Mouse (Mus musculus) heart, adult 2 months (tissue): Measurements from ENCODE around the gene Ubac2. TPM values are rescaled to one million over a fixed set of nuclear protein-coding genes. Genes with fewer than 3 reads are reported as not detected.

ENCODE experiments used
- DNase-seq, 2 experiments: peaks; one replicate each; pipeline ENCODE4 v3.0.0; 2021
- H3K27ac ChIP-seq: fragments of 200-600 bp; 2 replicates; pipeline ENCODE4 v1.8.1; 2022
- H3K27me3 ChIP-seq: fragments of 200-500 bp; 2 replicates; pipeline ENCODE4 v1.6.1; 2012; ENCODE audit warnings: mild to moderate bottlenecking, low read length, inconsistent platforms, mixed read lengths; ENCODE audit not compliant: control insufficient read depth, insufficient read depth
- H3K36me3 ChIP-seq: fragments of 200-500 bp; 2 replicates; pipeline ENCODE4 v1.6.1; 2012; ENCODE audit warnings: low read length, inconsistent platforms; ENCODE audit not compliant: control insufficient read depth, insufficient read depth
- H3K4me1 ChIP-seq: fragments of 200-500 bp; 2 replicates; pipeline ENCODE4 v1.6.1; 2011; ENCODE audit warnings: low read length; ENCODE audit not compliant: control insufficient read depth, insufficient read depth
- H3K4me3 ChIP-seq: fragments of 200-600 bp; 2 replicates; pipeline ENCODE4 v1.8.1; 2022
- H3K79me2 ChIP-seq: fragments of 200-500 bp; replicated peaks from 2 replicates; pipeline ENCODE4 v1.6.1; 2012; ENCODE audit warnings: mild to moderate bottlenecking, inconsistent platforms, low read length, moderate library complexity, mixed read lengths; ENCODE audit not compliant: control insufficient read depth, insufficient read depth
- H3K9ac ChIP-seq: fragments of 200-500 bp; 2 replicates; pipeline ENCODE4 v1.6.1; 2012; ENCODE audit warnings: low read depth, mild to moderate bottlenecking, control low read depth, inconsistent platforms, low read length, mixed read lengths
- CTCF ChIP-seq: fragments of 200-600 bp; IDR thresholded peaks from 2 replicates; pipeline ENCODE4 v1.8.1; 2022; ENCODE audit warnings: antibody characterized with exemption, mild to moderate bottlenecking, moderate library complexity
- EP300 ChIP-seq: fragments of 200-500 bp; IDR thresholded peaks from 2 replicates; pipeline ENCODE4 v1.6.1; 2011; ENCODE audit warnings: low read depth, low read length, control low read depth; ENCODE audit not compliant: insufficient read depth
- POLR2A ChIP-seq: fragments of 200-500 bp; IDR thresholded peaks from 2 replicates; pipeline ENCODE4 v1.6.1; 2011; ENCODE audit warnings: mild to moderate bottlenecking, low read depth, low read length, control low read depth; ENCODE audit not compliant: insufficient read depth
- WGBS: fragments of 180-500 bp; shearing (Covaris S2); methylation state at CpG from one replicate; pipeline ENCODE4 v1.1.7; 2018; 5-methylcytosine and 5-hydroxymethylcytosine counted together
- intact Hi-C: fragments of 180-260 bp; cut with DNase I; formaldehyde crosslinking; loops from one replicate; pipeline ENCODE4 v1.15.1; 2025
- polyA plus RNA-seq: library from polyadenylated mRNA; depleted of rRNA; stranded (reverse); fragments of >200 nt; gene quantifications from 2 replicates; pipeline ENCODE4 v1.2.3, GENCODE M21; 2012
- total RNA-seq, 2 experiments: library from RNA; stranded (reverse); gene quantifications; 2 replicates each; pipeline ENCODE4 v1.2.3; 2021

Ubac2 gene
- total and polyA plus RNA-seq, 3 experiments, result 30.4 to 37.0 (median 31.9) TPM

- Histone ChIP-seq H3K27ac (no peak overlapping the region), H3K4me3 (no peak overlapping the region), H3K36me3 (no peaks in the 10 kb centered on the region), H3K79me2 (no peaks in the 10 kb centered on the region), H3K27me3 (no peaks in the 10 kb centered on the region), H3K9ac (no peak overlapping the region), H3K4me1 (peaks cover 3% of the 10 kb centered on the region)
- TF ChIP-seq CTCF (no peak), POLR2A (no peak), EP300 (no peak)
- WGBS, result 81% methylated on average over 5 of the region's 5 CpGs
- DNase-seq, result no peak
- intact Hi-C loops, result no loop called here
Measured at GRCm38 (mm10) chr14:121956291-121956690, 77.9 kb downstream of the Ubac2 start.

GRCm38 (mm10) chr14:121957176-121957871 is 78.9 kb downstream of the Ubac2 start:
- H3K9ac ChIP-seq, result no peak overlapping the region
- 88% methylated on average over 10 of the region's 10 CpGs for WGBS
- intact Hi-C loops, result no loop called here

GRCm38 (mm10) chr14:121958041-121958750 is 79.8 kb downstream of the Ubac2 start:
- DNase-seq, result no peak
- Histone ChIP-seq H3K4me3 (no peak overlapping the region), H3K27ac (no peak overlapping the region), H3K4me1 (peaks cover 5% of the 10 kb centered on the region), H3K27me3 (no peaks in the 10 kb centered on the region), H3K36me3 (no peaks in the 10 kb centered on the region), H3K79me2 (no peaks in the 10 kb centered on the region), H3K9ac (no peak overlapping the region)
- intact Hi-C loops, result no loop called here
- 80% methylated on average over 3 of the region's 3 CpGs for WGBS
- TF ChIP-seq EP300 (no peak), CTCF (no peak), POLR2A (no peak)

More at GRCm38 (mm10) chr14:121957176-121957871, 78.9 kb downstream of the Ubac2 start:
- Histone ChIP-seq H3K27me3 (no peaks in the 10 kb centered on the region), H3K36me3 (no peaks in the 10 kb centered on the region), H3K27ac (no peak overlapping the region), H3K4me1 (peaks cover 5% of the 10 kb centered on the region), H3K79me2 (no peaks in the 10 kb centered on the region), H3K4me3 (no peak overlapping the region)
- no peak for DNase-seq
- TF ChIP-seq CTCF, result no peak
- TF ChIP-seq POLR2A, result no peak
- TF ChIP-seq EP300, result no peak

GRCm38 (mm10) chr14:121958751-121959537 is 80.5 kb downstream of the Ubac2 start:
- H3K9ac ChIP-seq, result no peak overlapping the region
- intact Hi-C loops, result no loop called here
- WGBS, result 82% methylated on average over 10 of the region's 10 CpGs
- no peaks in the 10 kb centered on the region for H3K36me3 ChIP-seq
- H3K27me3 ChIP-seq, result no peaks in the 10 kb centered on the region
- H3K79me2 ChIP-seq, result no peaks in the 10 kb centered on the region
- H3K4me1 ChIP-seq, result peaks cover 7% of the 10 kb centered on the region
- TF ChIP-seq EP300 (no peak), CTCF (no peak), POLR2A (no peak)
- no peak overlapping the region for H3K27ac ChIP-seq
- no peak for DNase-seq
- no peak overlapping the region for H3K4me3 ChIP-seq

- intact Hi-C loops, result no loop called here
- H3K79me2 ChIP-seq, result no peaks in the 10 kb centered on the region
- 95% methylated on average over 3 of the region's 3 CpGs for WGBS
Measured at GRCm38 (mm10) chr14:121959538-121959980, 81.1 kb downstream of the Ubac2 start.

More at GRCm38 (mm10) chr14:121959538-121959980, 81.1 kb downstream of the Ubac2 start:
- Histone ChIP-seq H3K27me3 (no peaks in the 10 kb centered on the region), H3K4me1 (peaks cover 7% of the 10 kb centered on the region), H3K9ac (no peak overlapping the region), H3K4me3 (no peak overlapping the region), H3K27ac (no peak overlapping the region), H3K36me3 (no peaks in the 10 kb centered on the region)
- no peak for DNase-seq
- TF ChIP-seq EP300 (no peak), CTCF (no peak), POLR2A (no peak)
